Mouse (Mus musculus) left cerebral cortex, postnatal 4 days (tissue): ENCODE data around the gene Fndc3b. TPM values are rescaled to one million over a fixed set of nuclear protein-coding genes. Genes with fewer than 3 reads are reported as not detected.
"Not testable (repeated sequence)": the region's sequence is repeated elsewhere in the genome, so short reads cannot be mapped to it uniquely, and the experiment has no call there.

ENCODE experiments used
- DNase-seq: peaks from one replicate; pipeline ENCODE4 v3.0.0-alpha.2; 2022
- intact Hi-C: fragments of 180-260 bp; cut with DNase I; formaldehyde crosslinking; loops from one replicate; pipeline ENCODE4 v1.15.1; 2025
- total RNA-seq, 2 experiments: library from RNA; stranded (reverse); gene quantifications; 2 replicates each; pipeline ENCODE4 v1.2.3; 2021

Gene Fndc3b
- total RNA-seq, 2 experiments from 2014 or later, result 25.9 to 26.4 TPM

DNA sequence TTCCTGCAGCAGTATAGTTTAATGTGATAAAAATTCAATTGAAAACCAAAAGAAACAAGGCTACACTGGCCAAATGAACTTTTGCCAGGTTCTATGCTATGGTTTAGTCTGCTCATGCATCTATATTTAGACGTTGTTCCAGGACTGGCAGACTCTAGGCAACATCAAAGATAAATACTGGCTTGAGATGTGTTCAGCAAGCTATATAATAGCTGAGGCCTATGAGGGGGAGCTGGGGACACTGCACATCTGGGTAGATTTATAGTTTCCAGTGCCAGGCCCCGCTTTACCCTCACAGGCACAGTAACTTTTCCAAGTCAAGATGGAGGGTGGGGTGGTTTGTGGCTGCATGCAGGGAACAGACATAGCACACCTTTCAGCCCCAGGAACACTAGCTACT, 231.7 kb downstream of the Fndc3b start:
- no peak for DNase-seq
- intact Hi-C loops, result no loop called here

DNA sequence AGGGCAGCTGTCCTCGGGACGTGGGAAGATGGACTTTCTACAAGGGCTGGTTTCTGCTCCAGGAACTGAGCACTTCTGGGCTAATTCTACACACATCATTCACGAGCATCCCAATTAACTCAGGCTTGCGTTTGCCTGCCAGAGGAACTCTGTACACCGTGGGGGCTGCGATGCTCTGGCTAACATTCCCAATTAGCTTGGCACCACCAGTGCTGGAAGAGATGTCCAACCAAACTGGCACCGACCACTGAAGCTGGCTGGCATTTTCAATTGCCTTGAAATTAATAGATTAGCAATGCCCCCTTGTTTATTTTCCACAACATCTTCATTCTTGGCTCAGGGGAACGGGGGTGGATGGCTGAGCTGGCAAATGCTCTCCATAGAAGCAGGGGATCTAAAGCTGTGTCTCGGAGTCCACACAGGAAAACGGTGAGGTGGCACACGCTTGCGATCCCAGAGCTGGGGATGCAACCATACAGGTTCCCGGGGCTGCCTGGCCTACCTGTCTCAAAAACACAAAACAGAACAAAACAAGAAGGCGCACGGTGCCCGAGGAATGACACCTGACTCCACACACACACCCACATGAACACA, 232.4 kb downstream of the Fndc3b start:
- intact Hi-C loops, result no loop called here
- peak; percentile 78 for DNase-seq

DNA sequence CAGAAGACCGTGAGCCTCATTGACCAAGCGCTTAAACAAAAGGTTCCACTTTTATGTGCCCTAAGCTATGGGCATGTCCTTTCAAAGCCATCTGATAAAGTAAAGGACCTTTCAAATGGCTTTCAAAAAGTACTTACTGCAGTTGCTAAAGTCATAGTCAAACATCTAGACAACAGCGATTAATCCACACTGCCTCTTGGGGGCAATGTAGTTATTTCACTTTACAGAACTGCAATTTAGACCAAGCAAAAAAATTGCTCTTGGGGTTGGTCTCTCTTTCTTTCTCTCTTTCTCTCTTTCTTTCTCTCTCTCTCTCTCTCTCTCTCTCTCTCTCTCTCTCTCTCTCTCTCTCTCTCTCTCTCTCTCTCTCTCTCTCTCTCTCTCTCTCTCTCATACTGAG, 233.4 kb downstream of the Fndc3b start:
- DNase-seq, intact Hi-C loops: not testable (repeated sequence)

DNA sequence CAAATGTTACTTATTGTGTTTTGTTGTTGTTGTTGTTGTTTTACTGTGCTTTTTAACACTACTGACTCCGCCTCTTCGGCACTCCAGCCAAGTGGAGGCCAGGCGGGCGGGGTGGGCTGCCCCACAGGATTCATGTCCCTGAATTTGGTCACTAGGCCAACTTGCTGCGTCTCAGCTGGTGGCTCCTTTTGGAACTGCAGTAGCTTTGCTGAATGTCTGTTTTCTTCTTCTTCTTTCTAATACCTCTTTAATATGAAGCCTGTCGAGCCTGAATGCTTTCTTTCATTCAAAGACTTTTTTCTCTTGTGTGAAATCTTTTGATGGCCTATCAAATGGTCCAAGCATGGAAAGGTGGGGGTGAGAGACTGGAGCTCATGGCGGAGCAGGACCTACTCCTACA, 235.2 kb downstream of the Fndc3b start:
- DNase-seq, result no peak
- intact Hi-C loops, result no loop called here

DNA sequence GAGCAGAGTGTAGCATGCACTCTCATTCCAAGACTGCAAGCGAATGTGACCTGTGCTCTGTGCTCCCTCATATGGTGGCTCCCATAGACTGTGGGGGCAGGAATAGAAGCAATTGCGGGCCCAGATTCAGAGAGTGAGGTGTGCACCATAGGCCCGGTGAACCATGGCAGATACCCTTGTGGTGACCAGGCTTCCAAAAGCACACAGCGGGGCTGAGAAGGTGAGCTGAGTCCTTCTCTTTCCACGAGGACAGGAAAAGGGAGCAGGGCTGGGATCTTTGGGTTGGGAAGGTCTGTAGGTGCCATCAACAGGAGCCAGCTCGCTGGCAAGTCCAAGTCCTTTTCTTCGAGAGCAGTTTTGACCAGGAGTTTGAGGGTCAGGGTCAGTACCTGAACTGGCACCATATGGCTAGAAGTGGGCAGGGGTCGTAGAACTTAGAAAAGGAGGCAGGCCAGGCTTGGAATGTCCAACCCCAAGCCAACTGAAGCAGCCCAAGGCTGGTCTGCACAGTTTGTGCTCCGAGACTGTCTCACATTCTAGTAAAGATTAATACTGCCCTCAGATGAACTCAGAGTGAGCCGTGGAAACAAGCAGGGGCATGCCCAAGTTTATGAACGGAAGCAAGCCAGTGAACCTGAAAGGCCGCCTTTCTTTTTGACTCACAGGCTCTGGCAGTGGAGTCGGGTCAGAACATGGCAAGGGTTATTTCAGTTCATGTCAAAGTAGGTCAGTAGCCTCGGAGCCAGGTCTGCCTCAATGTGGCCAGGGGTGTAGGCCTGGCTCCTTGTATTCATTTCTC, 237.1 kb downstream of the Fndc3b start:
- DNase-seq, result no peak
- intact Hi-C loops, result no loop called here

DNA sequence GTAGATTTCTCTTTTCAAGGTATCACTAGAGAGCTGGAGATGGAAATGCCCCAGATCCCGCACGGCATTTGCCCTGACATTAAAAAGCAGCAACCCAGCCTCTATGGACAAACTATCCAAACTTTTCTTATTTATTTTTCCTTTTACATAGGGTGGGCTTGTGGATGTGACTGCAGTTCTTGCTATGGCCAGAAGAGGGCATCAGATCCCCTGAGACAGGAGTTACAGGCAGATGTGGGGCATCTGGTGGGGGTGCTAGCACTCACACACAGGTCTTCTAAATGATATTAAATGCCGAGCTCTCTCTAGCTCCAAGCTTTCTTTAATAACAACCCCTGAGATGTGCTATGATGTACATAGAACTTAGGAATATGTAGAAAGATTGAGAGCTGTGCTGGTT, 238.3 kb downstream of the Fndc3b start:
- intact Hi-C loops, result no loop called here
- DNase-seq, result no peak

DNA sequence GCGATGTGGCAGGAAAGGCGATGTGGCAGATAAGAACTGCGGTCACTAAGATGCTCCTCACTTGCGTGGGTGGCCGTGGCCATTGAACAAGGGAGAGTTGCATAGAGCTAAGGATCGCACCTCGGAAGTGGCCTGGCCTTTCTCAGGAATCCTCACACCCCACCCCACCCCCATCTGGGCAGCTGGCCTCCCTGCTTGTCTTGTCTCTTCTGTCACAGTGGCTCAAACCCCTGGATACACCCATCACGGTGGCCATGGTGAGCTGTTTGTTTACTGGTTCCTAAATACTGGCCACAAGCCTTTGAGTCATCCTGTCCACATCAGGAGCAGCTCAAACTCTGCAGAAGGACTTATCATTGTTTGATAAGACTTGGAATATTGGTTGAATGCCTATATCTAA, 240.3 kb downstream of the Fndc3b start:
- intact Hi-C loops, result no loop called here
- no peak for DNase-seq

DNA sequence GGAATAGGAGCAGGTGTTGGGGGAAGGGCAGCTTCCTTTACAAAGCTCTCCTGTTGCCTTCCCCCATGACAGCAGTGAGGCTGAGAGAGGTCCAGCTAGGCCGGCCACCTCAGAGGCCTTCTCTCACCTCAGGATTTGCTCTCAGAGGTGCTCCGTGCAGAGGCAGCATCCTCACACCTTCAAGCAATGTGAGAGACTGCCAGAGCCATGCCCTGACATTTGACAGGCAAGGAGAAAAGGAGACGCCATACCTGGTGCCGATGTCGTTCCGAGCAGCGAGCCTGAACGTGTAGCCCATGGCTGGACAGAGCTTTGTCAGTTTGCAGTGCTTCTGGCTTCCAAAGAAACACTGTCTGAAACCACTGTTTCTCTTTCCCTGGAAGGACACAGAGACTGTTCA, 241.1 kb downstream of the Fndc3b start:
- DNase-seq, result no peak
- intact Hi-C loops, result loop anchor here (10.0 kb wide), 3 partner anchors 215 to 505 kb away; partner anchors contain the start of gene Nceh1

DNA sequence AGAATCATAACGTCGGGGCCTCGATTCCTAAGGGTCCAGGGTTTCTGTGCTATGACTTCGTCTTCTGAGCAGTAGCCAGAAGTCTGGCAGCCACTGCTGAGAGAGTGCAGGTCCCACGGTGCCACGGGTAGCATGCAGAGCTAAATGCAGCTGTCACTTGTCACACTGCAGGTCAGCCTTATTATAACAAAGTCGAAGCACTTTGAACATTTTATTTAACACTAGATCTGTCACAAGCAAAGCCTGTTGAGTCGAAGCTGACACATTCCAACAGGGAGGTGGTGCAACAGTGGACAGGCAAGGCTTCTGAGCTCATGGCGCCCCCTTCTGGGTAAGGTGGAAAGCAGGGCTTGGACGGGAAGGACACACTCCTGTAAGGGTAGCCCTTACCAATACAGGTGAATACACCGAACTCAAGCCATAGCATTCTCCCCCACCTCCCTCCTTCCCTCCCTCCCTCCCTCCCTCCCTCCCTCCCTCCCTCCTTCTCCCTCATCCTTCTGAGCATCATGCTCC, 243.5 kb downstream of the Fndc3b start:
- intact Hi-C loops, result loop anchor here (10.0 kb wide), 3 partner anchors 213 to 507 kb away; partner anchors contain the start of gene Nceh1
- DNase-seq, result peak; percentile 39

DNA sequence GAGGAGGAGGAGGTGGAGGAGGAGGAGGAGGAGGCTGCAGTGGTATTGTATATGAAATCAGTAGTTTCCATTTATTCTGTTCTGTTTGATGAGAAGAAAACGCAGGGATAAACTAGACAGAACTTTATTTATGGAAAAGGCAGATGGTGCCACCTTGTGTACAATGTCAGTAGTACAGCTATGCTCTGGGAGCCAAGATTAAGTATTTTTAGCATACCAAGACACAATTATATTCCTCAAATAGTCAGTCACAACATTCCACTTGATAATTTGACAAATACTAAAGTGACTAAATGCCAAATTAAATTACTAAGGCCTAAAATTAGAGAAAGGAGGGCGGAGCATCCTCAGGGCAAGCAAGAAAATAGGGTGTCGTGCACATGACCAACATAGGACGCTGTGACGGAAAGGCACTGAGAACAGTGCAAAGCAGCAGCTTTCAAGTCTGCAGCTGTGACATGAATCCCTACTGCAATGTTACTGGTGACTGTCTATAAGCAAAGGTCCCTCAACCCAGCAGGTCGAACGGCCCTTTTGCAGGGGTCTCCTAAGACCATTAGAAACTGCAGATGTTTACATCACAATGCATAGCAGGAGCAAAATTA, 244.7 kb downstream of the Fndc3b start:
- peak; percentile 23 for DNase-seq

DNA sequence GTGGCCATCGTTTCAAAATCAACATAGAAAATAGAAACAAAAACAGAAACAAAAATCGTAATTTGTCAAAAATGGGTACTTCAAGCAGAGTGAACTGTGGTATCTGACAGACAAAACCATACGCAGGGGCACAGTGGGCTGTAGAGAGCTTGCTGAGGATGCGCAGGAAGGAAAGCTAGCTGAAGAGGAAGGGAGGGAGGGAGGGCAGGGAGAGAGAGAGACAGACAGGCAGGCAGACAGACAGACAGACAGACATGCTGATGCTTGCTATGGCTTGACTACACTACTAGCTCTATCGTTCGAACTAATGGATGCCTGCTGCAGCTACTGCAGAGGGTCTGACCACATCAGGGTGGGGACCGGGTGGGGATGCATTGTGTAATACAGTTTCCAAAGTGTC, 247.7 kb downstream of the Fndc3b start:
- intact Hi-C loops, result loop anchor here (10.0 kb wide), 3 partner anchors 209 to 511 kb away; partner anchors contain the start of gene Nceh1
- no peak for DNase-seq

More for the DNA sequence above, 244.7 kb downstream of the Fndc3b start:
- intact Hi-C loops, result loop anchor here (10.0 kb wide), 3 partner anchors 212 to 508 kb away; partner anchors contain the start of gene Nceh1

DNA sequence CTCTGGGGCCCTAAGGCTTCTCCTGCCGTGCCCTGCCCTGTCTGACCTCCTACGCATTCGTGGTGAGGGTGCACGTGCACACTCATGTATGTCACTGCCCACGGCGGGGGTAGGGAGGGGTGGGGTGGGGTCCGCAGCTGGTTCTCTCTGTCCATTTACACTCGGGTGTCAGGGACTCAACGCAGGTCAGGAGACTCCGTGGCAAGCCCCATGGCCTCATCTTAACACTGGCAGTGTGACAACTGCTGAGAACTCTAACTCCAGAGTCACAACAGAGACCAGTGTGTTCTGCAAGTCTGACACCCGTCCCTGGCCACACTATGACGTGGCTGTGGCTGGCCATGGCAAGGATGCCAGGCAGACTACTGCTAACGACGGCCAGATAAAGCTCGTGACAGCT, 248.2 kb downstream of the Fndc3b start:
- no peak for DNase-seq
- intact Hi-C loops, result loop anchor here (10.0 kb wide), 3 partner anchors 208 to 512 kb away; partner anchors contain the start of gene Nceh1

DNA sequence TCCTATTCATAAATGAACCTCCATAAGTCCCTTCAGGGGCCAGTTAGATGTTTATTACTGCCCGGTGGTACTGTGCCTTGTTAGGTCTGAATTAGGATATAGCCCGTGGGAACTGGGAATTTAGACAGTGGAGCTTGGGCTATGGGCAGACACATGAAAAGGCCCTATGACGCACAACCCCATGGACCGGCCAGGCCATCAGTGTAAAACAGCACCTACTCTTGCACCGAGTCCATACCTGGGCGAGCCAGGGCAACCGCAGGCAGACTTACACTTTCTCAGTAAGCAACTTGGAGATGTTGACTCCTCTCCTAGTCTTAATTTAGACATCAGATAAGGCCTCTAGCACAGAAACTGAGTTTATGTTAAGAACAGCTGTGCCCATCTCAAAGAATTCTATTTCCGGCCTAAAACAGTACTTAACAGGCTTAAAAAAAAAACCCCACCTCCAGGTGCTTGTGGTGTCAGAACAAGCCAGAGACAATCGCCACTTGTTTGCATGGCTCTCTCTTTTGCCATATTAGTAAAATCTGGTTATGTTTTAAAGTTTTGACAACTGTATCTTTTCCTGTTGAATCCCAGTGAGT, 248.7 kb downstream of the Fndc3b start:
- intact Hi-C loops, result loop anchor here (10.0 kb wide), 3 partner anchors 208 to 512 kb away; partner anchors contain the start of gene Nceh1
- no peak for DNase-seq

DNA sequence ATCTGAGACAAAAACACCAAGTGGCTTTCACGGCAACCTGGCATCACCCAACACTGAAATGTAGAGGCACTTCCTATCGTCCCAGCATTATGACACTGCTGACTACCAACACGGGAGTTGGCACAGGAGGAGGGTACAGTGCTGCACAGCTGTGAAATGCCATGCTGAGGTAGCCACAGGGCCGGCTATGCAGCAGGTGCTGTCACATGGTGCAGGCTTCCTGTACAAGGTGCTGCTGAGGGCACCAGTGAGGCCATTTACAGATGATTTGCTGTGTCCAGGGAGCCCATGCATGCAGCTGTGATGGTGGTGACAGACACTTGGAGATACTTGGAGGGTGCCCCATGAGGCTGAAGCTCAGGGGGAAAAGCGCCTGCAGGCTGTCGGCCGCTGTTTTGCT, 249.2 kb downstream of the Fndc3b start:
- DNase-seq, result no peak
- intact Hi-C loops, result loop anchor here (10.0 kb wide), 3 partner anchors 207 to 513 kb away; partner anchors contain the start of gene Nceh1

DNA sequence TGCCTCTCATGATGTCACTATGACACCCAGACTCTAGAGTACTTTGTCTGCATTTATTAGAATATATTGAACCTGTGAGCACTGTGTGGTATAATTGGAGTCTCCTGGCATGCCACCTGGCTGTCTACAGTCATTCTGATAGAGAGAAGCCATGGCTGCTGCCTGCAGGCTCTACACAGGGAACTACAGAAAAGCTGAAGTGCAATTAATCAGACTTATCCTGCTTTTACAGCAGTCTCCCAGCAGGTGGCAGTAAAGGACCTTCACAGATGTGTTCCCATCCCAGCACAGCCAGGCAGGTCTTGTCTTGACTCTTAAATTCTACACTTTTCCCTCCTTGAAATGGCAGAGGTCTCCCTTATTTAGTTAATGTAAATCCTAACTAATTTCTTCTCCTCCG, 250.1 kb downstream of the Fndc3b start:
- DNase-seq, result peak; percentile 75

DNA sequence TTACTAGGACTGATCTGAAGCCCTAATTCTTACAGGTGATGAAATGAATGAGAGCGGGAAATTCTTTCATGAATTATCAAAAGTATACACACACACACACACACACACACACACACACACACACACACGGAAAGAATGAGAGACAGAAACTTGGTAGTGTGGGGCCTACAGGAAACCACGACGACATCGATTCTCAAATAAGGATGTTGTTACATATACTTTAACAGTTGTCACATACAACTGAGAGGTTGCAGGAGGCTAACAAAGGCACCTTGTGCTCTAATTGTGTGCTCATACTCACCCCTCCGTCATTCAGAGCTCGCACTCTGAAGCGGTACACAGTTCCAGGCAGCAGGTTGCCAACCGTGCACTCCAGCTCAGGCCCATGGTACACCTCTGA, 252.7 kb downstream of the Fndc3b start:
- intact Hi-C loops, result no loop called here
- no peak for DNase-seq

More for the DNA sequence above, 250.1 kb downstream of the Fndc3b start:
- intact Hi-C loops, result loop anchor here (10.0 kb wide), 3 partner anchors 206 to 514 kb away; partner anchors contain the start of gene Nceh1

DNA sequence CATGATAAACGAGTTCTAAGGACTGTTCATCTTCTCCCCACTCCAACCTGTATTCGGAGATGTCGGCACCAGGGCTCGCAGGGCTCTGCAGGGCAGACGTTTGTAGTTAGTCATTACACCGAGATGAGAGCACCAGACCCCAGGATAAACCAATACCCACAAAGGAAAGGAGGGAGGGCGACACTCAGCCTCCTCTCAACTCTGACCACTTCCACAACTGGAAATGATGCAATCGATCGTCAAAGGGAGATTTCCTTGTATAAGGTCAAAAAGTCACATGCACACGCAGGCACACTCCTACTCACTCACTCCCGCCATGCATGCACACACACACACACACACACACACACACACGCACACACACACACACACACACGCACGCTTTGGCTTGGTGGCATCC, 254.6 kb downstream of the Fndc3b start:
- intact Hi-C loops, result no loop called here
- no peak for DNase-seq

DNA sequence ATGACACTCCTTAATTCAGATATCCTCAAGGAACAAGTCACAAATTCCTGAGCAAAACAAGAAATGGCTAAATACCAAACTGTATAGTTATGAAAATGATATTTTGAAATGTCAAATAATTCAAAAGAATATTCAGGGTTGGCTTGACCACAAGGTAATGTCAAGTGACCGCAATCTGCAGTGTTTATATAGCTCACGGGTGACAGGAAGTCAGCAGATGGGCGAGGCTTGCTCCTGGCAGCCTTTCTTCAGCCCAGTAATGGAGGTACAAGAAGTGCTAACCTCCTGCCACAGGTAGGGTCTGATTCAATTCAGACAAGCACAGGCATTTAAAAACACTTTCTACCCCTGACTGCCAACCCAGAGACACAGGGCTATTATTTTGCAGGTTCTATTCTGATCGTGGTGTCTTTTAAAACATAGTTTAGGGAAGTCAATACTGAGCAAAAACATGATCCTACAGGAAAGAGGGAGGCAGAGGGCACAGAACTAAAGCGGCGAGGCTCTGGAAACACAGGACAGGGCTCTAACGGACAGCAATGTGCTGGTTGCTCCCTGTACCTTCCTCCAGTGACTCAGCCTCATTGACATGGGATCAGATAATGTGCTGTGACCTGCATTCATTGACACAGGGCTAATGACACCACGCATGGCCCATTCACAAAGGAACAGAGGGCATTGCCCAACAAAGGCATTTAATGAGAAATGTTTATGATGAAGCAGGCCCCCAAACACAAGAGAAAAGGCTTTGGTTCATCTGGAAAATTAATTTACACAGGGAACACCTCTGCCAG, 256.5 kb downstream of the Fndc3b start:
- intact Hi-C loops, result no loop called here
- no peak for DNase-seq

DNA sequence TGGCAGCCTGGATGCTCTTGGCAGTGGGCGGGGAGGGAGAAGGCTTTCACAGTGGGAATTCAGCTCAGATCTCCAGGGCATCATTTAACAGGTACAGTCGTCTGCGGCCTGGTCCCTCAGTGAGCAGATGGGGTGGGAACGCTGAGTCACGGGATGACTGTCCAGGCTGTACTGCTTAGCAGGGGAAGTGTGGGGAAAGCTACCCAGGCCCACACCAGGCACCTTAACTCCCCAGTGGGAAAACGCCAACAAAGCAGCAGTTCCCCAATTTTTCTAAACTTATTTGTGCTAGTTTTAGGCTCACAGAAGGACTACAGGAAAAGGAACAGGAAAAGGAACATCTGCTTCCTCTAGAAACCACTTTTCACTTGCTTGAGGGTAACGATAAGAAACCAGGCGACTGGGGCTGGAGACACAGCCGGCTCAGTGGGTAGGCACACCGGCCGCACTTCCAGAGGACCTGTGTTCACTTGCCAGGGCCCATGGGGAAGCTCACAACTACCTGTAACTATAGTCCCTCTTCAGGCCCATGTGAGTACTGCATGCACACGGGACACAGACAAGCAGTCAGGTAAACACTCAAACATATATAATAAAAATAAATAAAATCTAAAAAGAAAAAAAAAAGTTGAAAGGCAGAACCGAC, 257.5 kb downstream of the Fndc3b start:
- DNase-seq, result no peak
- intact Hi-C loops, result no loop called here
